Mouse (Mus musculus) cerebellum, adult 2 months (tissue): ENCODE measurements around the gene Nt5c3. TPM values are rescaled to one million over a fixed set of nuclear protein-coding genes. Genes with fewer than 3 reads are reported as not detected.
"Not testable (repeated sequence)": the region's sequence is repeated elsewhere in the genome, so short reads cannot be mapped to it uniquely, and the experiment has no call there.

Source experiments
- DNase-seq, 2 experiments: peaks; one replicate each; pipeline ENCODE4 v3.0.0; 2021
- H3K27ac ChIP-seq: fragments of 200-500 bp; 2 replicates; pipeline ENCODE4 v1.5.1; 2012; ENCODE audit warnings: low read length, control low read depth, inconsistent platforms; ENCODE audit not compliant: insufficient read depth
- H3K27me3 ChIP-seq: fragments of 200-500 bp; 2 replicates; pipeline ENCODE4 v1.6.1; 2012; ENCODE audit warnings: inconsistent platforms, mild to moderate bottlenecking, low read length, moderate library complexity; ENCODE audit not compliant: control insufficient read depth, insufficient read depth
- H3K4me1 ChIP-seq: fragments of 200-500 bp; 2 replicates; pipeline ENCODE4 v1.6.1; 2011; ENCODE audit warnings: low read length; ENCODE audit not compliant: control insufficient read depth, insufficient read depth
- H3K4me3 ChIP-seq: fragments of 200-500 bp; replicated peaks from 2 replicates; pipeline ENCODE3; 2011; ENCODE audit warnings: mild to moderate bottlenecking, low read depth, low read length, control low read depth; ENCODE audit not compliant: insufficient read depth
- CTCF ChIP-seq: fragments of 200-500 bp; IDR thresholded peaks from 2 replicates; pipeline ENCODE4 v1.5.1; 2011; ENCODE audit warnings: low read depth, mild to moderate bottlenecking, control low read depth, low read length, moderate library complexity, borderline replicate concordance; ENCODE audit not compliant: insufficient read depth
- POLR2A ChIP-seq: fragments of 200-500 bp; IDR thresholded peaks from 2 replicates; pipeline ENCODE4 v1.6.1; 2011; ENCODE audit warnings: low read length, control low read depth, borderline replicate concordance; ENCODE audit not compliant: insufficient read depth
- WGBS: fragments of 180-500 bp; shearing (Covaris S2); methylation state at CpG from one replicate; pipeline ENCODE4 v1.1.7; 2018; 5-methylcytosine and 5-hydroxymethylcytosine counted together
- polyA plus RNA-seq: library from polyadenylated mRNA; depleted of rRNA; stranded (reverse); fragments of >200 nt; gene quantifications from 2 replicates; pipeline ENCODE4 v1.2.3, GENCODE M21; 2012

Nt5c3 gene
- polyA plus RNA-seq, 1 experiment, result 47.7 TPM

DNA sequence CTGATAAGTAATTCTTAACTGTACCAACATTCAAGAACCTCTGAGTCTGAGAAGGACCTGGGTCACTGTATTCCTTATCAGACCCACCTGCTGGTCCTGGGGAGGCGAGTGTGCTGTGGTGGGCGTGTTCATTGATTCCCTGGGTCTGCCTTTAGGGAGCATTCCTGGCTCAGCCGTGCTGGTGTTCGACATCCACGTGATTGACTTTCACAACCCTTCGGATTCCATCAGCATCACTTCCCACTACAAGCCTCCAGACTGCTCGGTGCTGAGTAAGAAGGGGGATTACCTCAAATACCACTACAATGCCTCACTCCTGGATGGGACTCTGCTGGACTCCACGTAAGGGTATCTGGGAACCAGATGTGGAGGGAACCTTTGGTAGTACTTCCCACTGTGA lies 55.2 kb downstream of the Nt5c3 start:
- Histone ChIP-seq H3K4me3 (no peak overlapping the region), H3K27me3 (no peaks in the 10 kb centered on the region), H3K4me1 (no peaks in the 10 kb centered on the region), H3K27ac (no peak overlapping the region)
- no peak for DNase-seq
- 77% methylated on average over 8 of the region's 8 CpGs for WGBS
- TF ChIP-seq POLR2A, result no peak
- TF ChIP-seq CTCF, result no peak

DNA sequence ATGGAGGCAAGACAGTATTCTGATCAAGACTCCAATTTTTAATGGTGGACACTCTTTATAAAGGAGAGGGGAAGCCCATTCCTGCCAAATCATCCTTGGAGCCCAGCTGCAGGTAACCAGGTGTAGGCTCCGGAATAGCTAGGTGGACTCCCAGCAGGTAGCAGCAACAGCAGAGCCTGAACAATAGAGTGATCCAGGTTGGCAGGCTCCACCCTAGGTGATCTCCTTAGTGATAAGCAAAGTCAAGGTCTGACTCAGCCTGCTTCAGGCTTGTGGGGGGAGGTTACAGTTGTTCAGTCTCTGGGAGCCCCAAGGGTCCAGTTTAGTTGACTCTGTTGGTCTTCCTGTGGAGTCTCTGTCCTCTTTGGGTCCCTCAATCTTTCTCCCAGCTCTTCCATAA lies 56.8 kb downstream of the Nt5c3 start:
- H3K4me1 ChIP-seq, H3K4me3 ChIP-seq, H3K27ac ChIP-seq, H3K27me3 ChIP-seq, DNase-seq: not testable (repeated sequence)
- 95% methylated on average over 1 of the region's 1 CpGs for WGBS

DNA sequence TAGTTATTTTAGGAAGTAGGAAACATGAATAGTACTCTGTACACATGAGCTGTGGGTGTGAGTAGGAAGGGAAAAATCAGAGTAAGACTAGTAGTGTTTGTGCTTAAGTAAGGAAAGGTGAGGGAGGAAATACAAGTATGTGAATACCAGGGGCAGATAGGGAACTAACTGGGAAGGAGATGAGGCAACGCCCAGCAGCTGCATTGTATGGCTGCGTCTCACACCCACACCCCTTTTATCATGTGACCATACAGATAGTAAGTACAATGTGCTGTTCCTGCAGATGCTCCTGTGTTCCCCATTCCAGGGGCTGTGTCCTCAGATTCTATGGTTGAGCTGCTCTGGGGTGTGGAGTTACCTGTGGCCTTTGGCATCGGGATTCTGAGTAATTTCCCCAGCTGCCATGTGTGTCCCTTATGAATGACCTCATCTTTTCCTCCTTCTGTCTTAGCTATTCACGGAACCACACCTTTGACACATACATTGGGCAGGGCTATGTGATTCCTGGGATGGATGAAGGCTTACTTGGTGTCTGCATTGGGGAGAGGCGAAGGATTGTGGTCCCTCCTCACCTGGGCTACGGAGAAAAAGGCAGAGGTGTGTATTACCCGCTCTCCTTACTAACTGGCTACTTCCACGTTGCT lies 63.4 kb downstream of the Nt5c3 start:
- H3K27me3 ChIP-seq, result no peaks in the 10 kb centered on the region
- no peak overlapping the region for H3K27ac ChIP-seq
- H3K4me3 ChIP-seq, result no peak overlapping the region
- no peak for DNase-seq
- 95% methylated on average over 8 of the region's 8 CpGs for WGBS
- TF ChIP-seq CTCF (no peak), POLR2A (no peak)
- no peaks in the 10 kb centered on the region for H3K4me1 ChIP-seq

DNA sequence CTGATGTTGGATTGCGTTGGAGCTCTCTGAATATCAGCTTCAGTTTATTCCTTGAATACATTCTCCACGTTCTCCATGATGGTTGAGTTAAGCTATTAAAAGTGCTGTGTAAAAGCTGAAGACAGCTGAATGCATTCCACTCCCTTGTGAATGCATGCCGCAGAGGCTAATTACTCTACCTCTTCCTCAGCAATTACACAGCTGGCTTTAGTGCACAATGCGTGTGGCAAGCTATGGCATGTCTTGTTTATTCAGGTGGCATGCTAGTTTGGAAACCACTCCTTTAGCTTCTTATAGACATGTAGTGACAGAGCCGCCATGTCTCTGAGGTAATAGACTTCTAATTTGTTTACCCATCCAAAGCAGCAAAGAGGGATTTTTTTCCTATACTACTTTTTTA lies 67.0 kb downstream of the Nt5c3 start:
- no peak for TF ChIP-seq POLR2A
- no peak for TF ChIP-seq CTCF
- DNase-seq, result no peak
- Histone ChIP-seq H3K27me3 (no peaks in the 10 kb centered on the region), H3K4me3 (no peak overlapping the region), H3K4me1 (no peaks in the 10 kb centered on the region), H3K27ac (no peak overlapping the region)
- 95% methylated on average over 5 of the region's 5 CpGs for WGBS

DNA sequence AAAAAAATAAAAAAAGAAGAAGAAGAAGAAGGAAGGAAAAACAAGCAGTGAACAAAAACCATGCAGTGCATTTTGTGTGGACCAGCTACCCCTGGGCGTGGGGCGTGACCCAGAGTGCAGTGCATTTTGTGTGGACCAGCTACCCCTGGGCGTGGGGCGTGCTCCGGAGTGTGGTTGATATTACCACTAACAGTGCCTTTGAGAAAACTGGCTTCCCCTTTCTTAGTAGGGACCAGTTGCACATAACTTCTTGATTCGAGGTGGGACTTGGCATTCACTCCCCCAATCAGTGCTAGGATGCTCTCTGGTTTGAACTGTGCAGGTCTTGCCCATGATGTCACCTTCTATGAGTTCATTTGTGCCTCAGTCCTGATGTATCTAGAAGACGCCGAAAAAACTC lies 68.9 kb downstream of the Nt5c3 start:
- no peak for DNase-seq
- Histone ChIP-seq H3K4me1 (no peaks in the 10 kb centered on the region), H3K27ac (no peak overlapping the region), H3K4me3 (no peak overlapping the region), H3K27me3 (no peaks in the 10 kb centered on the region)
- WGBS, result 94% methylated on average over 8 of the region's 8 CpGs
- TF ChIP-seq CTCF, result no peak
- TF ChIP-seq POLR2A, result no peak

DNA sequence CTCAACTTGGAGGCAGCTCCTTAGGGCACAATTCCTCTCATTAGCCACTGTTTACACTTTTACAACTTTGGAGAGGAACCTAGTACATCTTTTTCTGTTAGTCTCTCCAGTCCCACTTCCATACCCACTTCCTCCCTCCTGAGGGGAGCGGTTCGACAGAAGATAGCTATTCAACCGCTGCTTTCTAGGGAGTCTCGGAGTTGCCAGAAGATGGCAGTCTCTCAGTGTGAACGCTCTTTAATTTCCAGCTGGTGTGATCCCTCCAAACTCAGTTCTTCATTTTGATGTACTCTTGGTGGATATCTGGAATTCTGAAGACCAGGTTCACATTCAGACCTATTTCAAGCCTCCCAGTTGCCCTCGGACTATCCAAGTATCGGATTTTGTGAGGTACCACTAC lies 73.4 kb downstream of the Nt5c3 start:
- TF ChIP-seq CTCF (no peak), POLR2A (no peak)
- WGBS, result 59% methylated on average over 7 of the region's 7 CpGs
- Histone ChIP-seq H3K4me1 (no peaks in the 10 kb centered on the region), H3K4me3 (no peak overlapping the region), H3K27me3 (no peaks in the 10 kb centered on the region), H3K27ac (no peak overlapping the region)
- no peak for DNase-seq

DNA sequence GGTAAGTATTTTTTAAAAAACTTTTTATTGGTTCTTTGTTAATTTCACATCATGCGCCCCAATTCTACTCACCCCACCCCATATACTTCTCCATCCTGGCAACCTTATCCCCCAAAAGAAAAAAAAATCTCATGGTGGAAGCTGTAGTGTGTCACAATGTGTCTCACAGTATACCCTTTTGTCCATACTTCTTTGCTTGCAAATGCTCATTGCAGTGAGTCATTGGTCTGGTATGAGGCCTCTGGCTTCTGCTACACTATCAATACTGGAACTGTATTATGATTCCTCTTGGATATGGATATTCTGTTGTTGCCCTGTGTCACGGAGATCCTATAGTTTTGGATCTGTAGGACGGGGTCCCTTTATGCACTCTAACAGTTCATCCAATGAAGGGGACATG lies 74.8 kb downstream of the Nt5c3 start:
- WGBS, result 90% methylated on average over 3 of the region's 3 CpGs
- Histone ChIP-seq H3K27ac (no peak overlapping the region), H3K27me3 (no peaks in the 10 kb centered on the region), H3K4me3 (no peak overlapping the region), H3K4me1 (no peaks in the 10 kb centered on the region)
- DNase-seq, result no peak
- TF ChIP-seq CTCF (no peak), POLR2A (no peak)

DNA sequence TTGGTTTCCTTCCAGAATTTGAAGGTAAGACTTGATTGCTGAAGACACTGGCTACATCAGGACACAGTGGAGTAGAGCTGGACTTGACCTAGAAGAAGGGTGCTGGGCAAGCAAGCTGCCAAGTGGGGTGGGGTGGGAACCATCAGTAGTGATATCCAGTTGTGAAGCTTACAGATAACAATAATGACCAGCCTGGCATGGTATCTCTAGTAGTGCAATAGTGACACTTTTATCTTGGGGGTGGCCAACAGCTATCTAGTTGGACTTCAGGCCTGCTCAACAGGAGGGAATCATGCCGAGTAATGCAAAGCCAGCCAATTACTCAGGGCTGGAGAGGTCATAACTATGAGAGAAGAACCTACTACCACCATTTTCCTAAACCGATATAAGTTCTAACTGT lies 79.4 kb downstream of the Nt5c3 start:
- no peaks in the 10 kb centered on the region for H3K27me3 ChIP-seq
- TF ChIP-seq CTCF (no peak), POLR2A (no peak)
- H3K4me3 ChIP-seq, result no peak overlapping the region
- H3K27ac ChIP-seq, result no peak overlapping the region
- H3K4me1 ChIP-seq, result no peaks in the 10 kb centered on the region
- no peak for DNase-seq
- WGBS, result 88% methylated on average over 2 of the region's 2 CpGs

DNA sequence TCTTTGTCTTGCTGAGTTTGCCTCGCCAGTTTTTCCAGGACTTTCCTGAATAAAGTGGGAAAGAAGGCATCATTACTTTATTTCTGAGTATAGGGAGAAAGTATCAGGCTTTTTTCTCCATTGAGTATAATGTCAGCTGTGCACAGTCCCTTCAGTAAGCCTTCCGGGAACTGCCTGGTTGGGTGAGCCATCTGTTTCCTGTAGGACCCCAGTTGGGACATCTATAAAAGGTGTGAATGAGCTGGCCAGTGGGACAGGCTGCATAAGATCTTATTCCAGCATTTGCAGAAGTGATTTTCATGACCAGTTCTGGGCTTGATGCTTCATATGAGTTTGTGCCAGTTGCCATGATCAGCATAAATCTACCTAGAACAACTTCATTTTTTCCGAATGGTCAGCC lies 80.5 kb downstream of the Nt5c3 start:
- WGBS, result 57% methylated on average over 3 of the region's 3 CpGs
- Histone ChIP-seq H3K27ac (no peak overlapping the region), H3K4me3 (no peak overlapping the region), H3K4me1 (no peaks in the 10 kb centered on the region), H3K27me3 (no peaks in the 10 kb centered on the region)
- TF ChIP-seq CTCF (no peak), POLR2A (no peak)
- no peak for DNase-seq
